Mouse (Mus musculus) E14TG2a.4 (cell line): ENCODE data around the gene Astn1.

ENCODE experiments used
- CTCF ChIP-seq: conservative IDR thresholded peaks from 2 replicates; pipeline ENCODE4 v1.5.1; 2014; ENCODE audit warnings: low read length
- NANOG ChIP-seq: IDR thresholded peaks from 2 replicates; pipeline ENCODE4 v1.6.1; 2014; ENCODE audit warnings: borderline replicate concordance, low read length, mixed read lengths
- POU5F1 ChIP-seq: IDR thresholded peaks from 2 replicates; pipeline ENCODE4 v1.6.1; 2014; ENCODE audit warnings: low read length, borderline replicate concordance

- TF ChIP-seq CTCF (peak; percentile 47), NANOG (no peak), POU5F1 (no peak)
Observed at GRCm38 (mm10) chr1:158669971-158670592, 308.0 kb downstream of the Astn1 start.
